ENCODE assay signal across 8 mouse cellular contexts in genomic region chr17:5089541-5089940, GRCm38 (mm10).
A peak's percentile ranks its signal among the peaks of the same experiment; 100 is the strongest.
DNase-seq lines count a peak whose midpoint lies in the region; ATAC-seq and TF ChIP-seq lines count a peak whose summit lies in the region.

No protein-coding gene starts in this region.

- ATAC-seq in lung, postnatal 0 days = peak; percentile 66

- no peaks in the 10 kb centered on the region for H3K9me3 ChIP-seq in lung, postnatal 0 days (ENCODE audit: low read length)

- no peak overlapping the region for H3K27ac ChIP-seq in lung, postnatal 0 days (ENCODE audit: low read length)

- peaks cover 5% of the 10 kb centered on the region; the same call in 1 of the 2 replicates for H3K4me1 ChIP-seq in lung, postnatal 0 days (ENCODE audit: insufficient read depth, low read depth, low read length)

- no peak for TF ChIP-seq CTCF in lung, postnatal 0 days (IDR thresholded peaks at IDR 0.05)

- WGBS in lung, postnatal 0 days = 33% methylated on average over 12 of the region's 12 CpGs

- peak; percentile 43 for DNase-seq in lung, postnatal 0 days (ENCODE audit: low spot score)
- no peak for DNase-seq in lung, postnatal 25 days (ENCODE audit: low spot score)
- peak; percentile 31 for DNase-seq in embryo, embryonic 9.5 days (ENCODE audit: extremely low spot score)
- peak; percentile 55 to 79 for DNase-seq in kidney, postnatal 25 days
- DNase-seq in thymus, postnatal 0 days (ENCODE audit: low spot score) = peak; percentile 81
- no peak for DNase-seq in frontal cortex, postnatal 36 days (ENCODE audit: low spot score in 2 of 2)
- no peak for DNase-seq in left cerebral cortex, postnatal 4 days
- no peak for DNase-seq in layer of hippocampus, adult 9-11 months

- H3K4me3 ChIP-seq in lung, postnatal 0 days (ENCODE audit: low read depth, low read length) = no peak overlapping the region

- no peak overlapping the region; the same call in 1 of the 2 replicates for H3K4me2 ChIP-seq in lung, postnatal 0 days (replicated peaks; ENCODE audit: low read depth, low read length)

- no peaks in the 10 kb centered on the region for H3K27me3 ChIP-seq in lung, postnatal 0 days (replicated peaks; ENCODE audit: insufficient read depth, low read length)

- H3K9ac ChIP-seq in lung, postnatal 0 days (replicated peaks; ENCODE audit: low read depth) = no peak overlapping the region

- intact Hi-C loops in left cerebral cortex, postnatal 4 days (cut with DNase I) = no loop called here

- no peak for TF ChIP-seq EP300 in lung, postnatal 0 days (IDR thresholded peaks at IDR 0.05)

- H3K36me3 ChIP-seq in lung, postnatal 0 days (ENCODE audit: insufficient read depth, low read length) = no peaks in the 10 kb centered on the region

Comparison
In these comparisons a context has a peak if more than half of its experiments do, and no peak if none do; other contexts are left out.
1. DNase-seq: peak in lung, postnatal 0 days (single experiment), embryo, embryonic 9.5 days (single experiment), kidney, postnatal 25 days (2 of 2) and thymus, postnatal 0 days (single experiment); none in lung, postnatal 25 days (single experiment), frontal cortex, postnatal 36 days (0 of 2), left cerebral cortex, postnatal 4 days (single experiment) and layer of hippocampus, adult 9-11 months (single experiment).